Mouse (Mus musculus): ENCODE data around the gene Sez6l2.

GRCm38 (mm10) chr7:127016971-127017949 is 66.9 kb downstream of the Sez6l2 start, which contains the start of gene Pagr1a:
- TF ChIP-seq CTCF (IDR thresholded peaks at IDR 0.05) (peak; percentile 82), EP300 (IDR thresholded peaks at IDR 0.05) (no peak)

All from lung, postnatal 0 days (tissue).